Mouse (Mus musculus) right cerebral cortex, postnatal 10 days (tissue): Measurements from ENCODE around the gene Pkd1l2.

Experiments used
- DNase-seq, 2 experiments: peaks; one replicate each; pipeline ENCODE4 v3.0.0; 2021; ENCODE audit warnings: low spot score in 2 of 2

Pkd1l2 gene

GRCm38 (mm10) chr8:117085521-117085920, 3.3 kb upstream of the Pkd1l2 start:
- no peak for DNase-seq

- no peak for DNase-seq
These were observed 804 bp upstream of the Pkd1l2 start for GRCm38 (mm10) chr8:117082947-117083559.

GRCm38 (mm10) chr8:117079652-117080051, 2.6 kb downstream of the Pkd1l2 start:
- DNase-seq: no peak

GRCm38 (mm10) chr8:117078367-117078926, 3.8 kb downstream of the Pkd1l2 start:
- DNase-seq: no peak

GRCm38 (mm10) chr8:117074350-117075182, 7.7 kb downstream of the Pkd1l2 start:
- no peak for DNase-seq

- no peak for DNase-seq
These were observed 12.5 kb downstream of the Pkd1l2 start for GRCm38 (mm10) chr8:117069708-117070107.

GRCm38 (mm10) chr8:117068294-117068693, 14.0 kb downstream of the Pkd1l2 start:
- no peak for DNase-seq

GRCm38 (mm10) chr8:117067396-117067795, 14.9 kb downstream of the Pkd1l2 start:
- DNase-seq: no peak

- DNase-seq: no peak
These were observed 15.3 kb downstream of the Pkd1l2 start for GRCm38 (mm10) chr8:117066955-117067354.

- DNase-seq: peak; percentile 55 to 56
These were observed 20.9 kb downstream of the Pkd1l2 start for GRCm38 (mm10) chr8:117061180-117061880.

GRCm38 (mm10) chr8:117060306-117060705, 21.9 kb downstream of the Pkd1l2 start:
- DNase-seq: no peak

- no peak for DNase-seq
These were observed 23.2 kb downstream of the Pkd1l2 start for GRCm38 (mm10) chr8:117059021-117059420.

GRCm38 (mm10) chr8:117055097-117055496, 27.2 kb downstream of the Pkd1l2 start:
- DNase-seq: no peak

- no peak for DNase-seq
These were observed 28.1 kb downstream of the Pkd1l2 start for GRCm38 (mm10) chr8:117054146-117054545.

- DNase-seq: no peak
These were observed 28.8 kb downstream of the Pkd1l2 start for GRCm38 (mm10) chr8:117053135-117054079.

GRCm38 (mm10) chr8:117051316-117051715, 30.9 kb downstream of the Pkd1l2 start:
- no peak for DNase-seq

GRCm38 (mm10) chr8:117050763-117051162, 31.5 kb downstream of the Pkd1l2 start:
- DNase-seq: no peak

GRCm38 (mm10) chr8:117049444-117049843, 32.8 kb downstream of the Pkd1l2 start:
- no peak for DNase-seq

- no peak for DNase-seq
These were observed 38.7 kb downstream of the Pkd1l2 start for GRCm38 (mm10) chr8:117043584-117043983.

GRCm38 (mm10) chr8:117039843-117040242, 42.4 kb downstream of the Pkd1l2 start:
- peak in 1 of 2 experiments; percentile 40 for DNase-seq

GRCm38 (mm10) chr8:117037374-117037935, 44.8 kb downstream of the Pkd1l2 start:
- no peak for DNase-seq
